Mouse (Mus musculus) kidney, postnatal 10 days (tissue): ENCODE data around the gene Dynlrb2.

Source experiments
- DNase-seq: peaks from one replicate; pipeline ENCODE4 v3.0.0; 2021; ENCODE audit warnings: mixed read lengths

The Dynlrb2 gene

GRCm38 (mm10) chr8:116504477-116505120, at the start of gene Dynlrb2:
TSS of gene Dynlrb2 (plus strand) at chr8:116504974.
- DNase-seq, result peak; percentile 97

- no peak for DNase-seq
These were observed 46.2 kb upstream of the Dynlrb2 start for GRCm38 (mm10) chr8:116458569-116458968.

- DNase-seq, result no peak
These were observed 43.3 kb upstream of the Dynlrb2 start for GRCm38 (mm10) chr8:116461472-116461871.

GRCm38 (mm10) chr8:116466586-116466985, 38.2 kb upstream of the Dynlrb2 start:
- peak; percentile 9 for DNase-seq

- DNase-seq, result no peak
These were observed 37.7 kb upstream of the Dynlrb2 start for GRCm38 (mm10) chr8:116467027-116467426.

GRCm38 (mm10) chr8:116477941-116478340, 26.8 kb upstream of the Dynlrb2 start:
- peak; percentile 10 for DNase-seq

- no peak for DNase-seq
These were observed 26.1 kb upstream of the Dynlrb2 start for GRCm38 (mm10) chr8:116478681-116479080.

- peak; percentile 81 for DNase-seq
These were observed 23.9 kb upstream of the Dynlrb2 start for GRCm38 (mm10) chr8:116480894-116481293.

- DNase-seq, result no peak
These were observed 22.0 kb upstream of the Dynlrb2 start for GRCm38 (mm10) chr8:116482738-116483137.

- DNase-seq, result no peak
These were observed 20.7 kb upstream of the Dynlrb2 start for GRCm38 (mm10) chr8:116484087-116484486.

- no peak for DNase-seq
These were observed 16.2 kb upstream of the Dynlrb2 start for GRCm38 (mm10) chr8:116488546-116488945.

- no peak for DNase-seq
These were observed 4.5 kb upstream of the Dynlrb2 start for GRCm38 (mm10) chr8:116500057-116500809.

GRCm38 (mm10) chr8:116508721-116509120, 3.9 kb downstream of the Dynlrb2 start:
- DNase-seq, result peak; percentile 8

GRCm38 (mm10) chr8:116509247-116509646, 4.5 kb downstream of the Dynlrb2 start:
- DNase-seq, result no peak

GRCm38 (mm10) chr8:116519676-116520075, 14.9 kb downstream of the Dynlrb2 start:
- DNase-seq, result no peak

- no peak for DNase-seq
These were observed 16.4 kb downstream of the Dynlrb2 start for GRCm38 (mm10) chr8:116521208-116521607.

- DNase-seq, result no peak
These were observed 16.9 kb downstream of the Dynlrb2 start for GRCm38 (mm10) chr8:116521641-116522040.

GRCm38 (mm10) chr8:116522104-116522767, 17.5 kb downstream of the Dynlrb2 start:
- DNase-seq, result no peak

GRCm38 (mm10) chr8:116524915-116525314, 20.1 kb downstream of the Dynlrb2 start:
- DNase-seq, result no peak

GRCm38 (mm10) chr8:116528736-116529135, 24.0 kb downstream of the Dynlrb2 start:
- DNase-seq, result no peak

GRCm38 (mm10) chr8:116533081-116533480, 28.3 kb downstream of the Dynlrb2 start:
- DNase-seq, result no peak

GRCm38 (mm10) chr8:116536786-116537185, 32.0 kb downstream of the Dynlrb2 start:
- no peak for DNase-seq

- DNase-seq, result no peak
These were observed 34.0 kb downstream of the Dynlrb2 start for GRCm38 (mm10) chr8:116538763-116539162.

- no peak for DNase-seq
These were observed 35.4 kb downstream of the Dynlrb2 start for GRCm38 (mm10) chr8:116540136-116540535.
